Mouse (Mus musculus) spleen, adult 2 months (tissue): Measurements from ENCODE around the gene Nfe2.

Experiments
- CTCF ChIP-seq: fragments of 200-500 bp; IDR thresholded peaks from 2 replicates; pipeline ENCODE4 v1.5.1; 2011; ENCODE audit warnings: mild to moderate bottlenecking, inconsistent platforms; ENCODE audit not compliant: insufficient read depth, insufficient read length, insufficient replicate concordance; ENCODE audit errors: extremely low read depth
- POLR2A ChIP-seq: fragments of 200-500 bp; IDR thresholded peaks from 2 replicates; pipeline ENCODE4 v1.6.1; 2011; ENCODE audit warnings: low read depth, low read length, inconsistent platforms

DNA sequence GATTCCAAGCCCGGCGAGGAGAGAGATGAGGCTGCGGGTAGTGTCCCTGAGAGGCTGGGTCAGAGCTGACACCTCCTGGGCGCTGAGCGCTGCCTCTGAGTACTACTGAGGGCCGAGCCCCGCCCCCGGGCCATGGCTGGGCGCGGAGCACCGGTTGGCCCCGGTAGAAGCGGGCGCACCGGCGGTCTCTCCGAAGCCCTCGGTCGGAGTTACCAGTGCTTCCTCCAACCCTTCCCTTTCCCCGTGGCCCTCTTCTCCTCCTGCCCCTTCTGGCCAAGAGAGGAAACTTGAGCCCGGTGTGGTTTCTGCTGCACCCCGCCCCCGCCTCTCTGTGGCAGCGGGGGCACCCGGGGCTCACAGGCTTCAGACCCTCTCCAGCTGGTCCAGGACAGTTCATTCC lies 3.0 kb downstream of the Nfe2 start:
- TF ChIP-seq POLR2A (no peak), CTCF (peak; percentile 8; the same call in 1 of the 2 replicates)
